Mouse (Mus musculus) liver, postnatal 0 days (tissue): Measurements from ENCODE around the gene Nav2.

Experiments used
- CTCF ChIP-seq: sonication (generic); IDR thresholded peaks from 2 replicates; pipeline ENCODE4 v1.5.1; 2016; ENCODE audit warnings: antibody characterized with exemption, low read depth
- EP300 ChIP-seq: IDR thresholded peaks from 2 replicates; pipeline ENCODE4 v1.6.1; 2016; ENCODE audit warnings: antibody characterized with exemption, low read depth, mild to moderate bottlenecking

DNA sequence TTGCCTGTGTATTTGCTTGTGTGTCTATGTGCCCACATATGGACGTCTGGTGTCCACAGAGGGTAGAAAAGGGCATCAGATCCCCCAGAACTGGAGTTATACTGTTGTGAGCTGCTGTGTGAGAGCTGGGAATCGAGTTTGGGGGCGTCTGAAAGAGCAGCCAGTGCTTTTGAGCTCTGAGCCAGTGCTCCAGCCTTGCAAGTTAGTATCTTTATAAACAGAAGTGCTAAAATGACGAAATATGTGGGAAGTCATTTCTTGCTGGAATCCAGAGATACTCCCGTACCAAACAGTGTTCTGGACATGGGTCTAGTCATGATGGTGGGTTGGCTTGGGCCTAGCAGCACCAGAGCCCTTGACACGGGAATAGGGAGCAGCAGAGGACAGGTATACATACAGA is 13.8 kb upstream of the Nav2 start:
- no peak for TF ChIP-seq CTCF
- no peak for TF ChIP-seq EP300
